Mouse (Mus musculus): ENCODE data around the gene Fbxw8. TPM values are rescaled to one million over a fixed set of nuclear protein-coding genes. Genes with fewer than 3 reads are reported as not detected.

Fbxw8 gene
- total and polyA plus RNA-seq, 3 experiments, result 26.1 to 34.0 (median 30.2) TPM

DNA sequence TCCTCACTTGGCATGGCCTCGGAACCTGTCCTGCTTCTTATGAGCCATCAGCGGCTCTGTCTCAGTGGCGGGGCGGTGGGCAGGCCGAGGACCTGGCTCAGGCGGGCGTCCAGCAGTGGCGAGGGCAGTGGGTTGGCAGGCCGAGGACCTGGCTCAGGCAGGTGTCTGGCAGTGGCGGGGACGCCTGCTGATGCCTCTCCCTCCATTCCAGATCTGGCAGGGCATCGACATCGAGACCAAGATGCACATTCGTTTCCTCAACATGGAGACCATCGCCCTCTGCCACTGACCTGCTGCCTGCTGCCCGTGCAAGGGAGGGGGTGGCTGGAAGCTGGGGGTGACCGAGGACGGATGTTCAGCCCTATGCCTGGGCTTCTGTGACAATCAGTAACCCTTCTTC, 93.9 kb downstream of the Fbxw8 start:
- H3K36me3 ChIP-seq (replicated peaks), result peaks cover 53% of the 10 kb centered on the region

GRCm38 (mm10) chr5:118059646-118060045, 95.6 kb downstream of the Fbxw8 start:
- TF ChIP-seq GATA1 (IDR thresholded peaks at IDR 0.05; ENCODE audit: borderline replicate concordance, low read length) (no peak), GATA2 (IDR thresholded peaks at IDR 0.05; ENCODE audit: borderline replicate concordance, low read depth, low read length) (no peak), CTCF (IDR thresholded peaks at IDR 0.05; ENCODE audit: low read depth, low read length) (no peak), POLR2AphosphoS5 (IDR thresholded peaks at IDR 0.05; ENCODE audit: insufficient replicate concordance, low read depth, low read length) (no peak), TAL1 (conservative IDR thresholded peaks at IDR 0.05; ENCODE audit: low read depth, low read length) (no peak)
- Histone ChIP-seq H3K27me3 (ENCODE audit: insufficient read depth, low read length) (peaks cover 3% of the 10 kb centered on the region; the same call in 1 of the 2 replicates), H3K4me3 (ENCODE audit: low read depth, low read length) (no peak overlapping the region), H3K9me3 (replicated peaks) (no peaks in the 10 kb centered on the region), H3K36me3 (replicated peaks) (peaks cover 36% of the 10 kb centered on the region), H3K4me1 (ENCODE audit: insufficient read depth, low read depth, low read length) (no peaks in the 10 kb centered on the region)
- ATAC-seq (ENCODE audit: extremely low read depth, insufficient number of reproducible peaks, low FRiP score, poor library complexity, severe bottlenecking) (no peak), DNase-seq (ENCODE audit: low spot score) (no peak)

More for the DNA sequence above, 93.9 kb downstream of the Fbxw8 start:
- TF ChIP-seq POLR2AphosphoS5 (IDR thresholded peaks at IDR 0.05; ENCODE audit: insufficient replicate concordance, low read depth, low read length), result no peak
- TF ChIP-seq GATA2 (IDR thresholded peaks at IDR 0.05; ENCODE audit: borderline replicate concordance, low read depth, low read length), result no peak
- no peak for TF ChIP-seq GATA1 (IDR thresholded peaks at IDR 0.05; ENCODE audit: borderline replicate concordance, low read length)
- TF ChIP-seq TAL1 (conservative IDR thresholded peaks at IDR 0.05; ENCODE audit: low read depth, low read length), result no peak
- no peak for TF ChIP-seq CTCF (IDR thresholded peaks at IDR 0.05; ENCODE audit: low read depth, low read length)
- no peak overlapping the region for H3K4me3 ChIP-seq (ENCODE audit: low read depth, low read length)
- H3K4me1 ChIP-seq (ENCODE audit: insufficient read depth, low read depth, low read length), result no peaks in the 10 kb centered on the region; the same call in 1 of the 2 replicates
- no peaks in the 10 kb centered on the region for H3K9me3 ChIP-seq (replicated peaks)
- no peak for DNase-seq (ENCODE audit: low spot score)
- no peak for ATAC-seq (ENCODE audit: extremely low read depth, insufficient number of reproducible peaks, low FRiP score, poor library complexity, severe bottlenecking)
- peaks cover 2% of the 10 kb centered on the region; the same call in 1 of the 2 replicates for H3K27me3 ChIP-seq (ENCODE audit: insufficient read depth, low read length)

- H3K36me3 ChIP-seq (replicated peaks), result peaks cover 28% of the 10 kb centered on the region
- no peak overlapping the region for H3K4me3 ChIP-seq (ENCODE audit: low read depth, low read length)
- peaks cover 3% of the 10 kb centered on the region; the same call in 1 of the 2 replicates for H3K27me3 ChIP-seq (ENCODE audit: insufficient read depth, low read length)
- no peak for TF ChIP-seq POLR2AphosphoS5 (IDR thresholded peaks at IDR 0.05; ENCODE audit: insufficient replicate concordance, low read depth, low read length)
- TF ChIP-seq TAL1 (conservative IDR thresholded peaks at IDR 0.05; ENCODE audit: low read depth, low read length), result no peak
- TF ChIP-seq GATA2 (IDR thresholded peaks at IDR 0.05; ENCODE audit: borderline replicate concordance, low read depth, low read length), result no peak
- no peak for TF ChIP-seq GATA1 (IDR thresholded peaks at IDR 0.05; ENCODE audit: borderline replicate concordance, low read length)
- no peak for TF ChIP-seq CTCF (IDR thresholded peaks at IDR 0.05; ENCODE audit: low read depth, low read length)
- ATAC-seq (ENCODE audit: extremely low read depth, insufficient number of reproducible peaks, low FRiP score, poor library complexity, severe bottlenecking) (no peak), DNase-seq (ENCODE audit: low spot score) (no peak)
- H3K4me1 ChIP-seq (ENCODE audit: insufficient read depth, low read depth, low read length), result no peaks in the 10 kb centered on the region
- no peaks in the 10 kb centered on the region for H3K9me3 ChIP-seq (replicated peaks)
Measured at GRCm38 (mm10) chr5:118058858-118059257, 96.4 kb downstream of the Fbxw8 start.

GRCm38 (mm10) chr5:118057508-118058111, 97.7 kb downstream of the Fbxw8 start:
- TF ChIP-seq POLR2AphosphoS5 (IDR thresholded peaks at IDR 0.05; ENCODE audit: insufficient replicate concordance, low read depth, low read length), result no peak
- TF ChIP-seq GATA2 (IDR thresholded peaks at IDR 0.05; ENCODE audit: borderline replicate concordance, low read depth, low read length), result no peak
- TF ChIP-seq CTCF (IDR thresholded peaks at IDR 0.05; ENCODE audit: low read depth, low read length), result no peak
- TF ChIP-seq TAL1 (conservative IDR thresholded peaks at IDR 0.05; ENCODE audit: low read depth, low read length), result no peak
- TF ChIP-seq GATA1 (IDR thresholded peaks at IDR 0.05; ENCODE audit: borderline replicate concordance, low read length), result no peak
- DNase-seq (ENCODE audit: low spot score), result no peak
- no peak for ATAC-seq (ENCODE audit: extremely low read depth, insufficient number of reproducible peaks, low FRiP score, poor library complexity, severe bottlenecking)
- H3K9me3 ChIP-seq (replicated peaks), result no peaks in the 10 kb centered on the region
- peaks cover 3% of the 10 kb centered on the region; the same call in 1 of the 2 replicates for H3K27me3 ChIP-seq (ENCODE audit: insufficient read depth, low read length)
- no peaks in the 10 kb centered on the region for H3K4me1 ChIP-seq (ENCODE audit: insufficient read depth, low read depth, low read length)
- peaks cover 17% of the 10 kb centered on the region for H3K36me3 ChIP-seq (replicated peaks)
- H3K4me3 ChIP-seq (ENCODE audit: low read depth, low read length), result no peak overlapping the region

GRCm38 (mm10) chr5:118053205-118053604, 102.1 kb downstream of the Fbxw8 start:
- Histone ChIP-seq H3K4me1 (ENCODE audit: insufficient read depth, low read depth, low read length) (no peaks in the 10 kb centered on the region), H3K9me3 (replicated peaks) (0 out of 2 replicates have a peak, but pooled peaks cover 4% of the 10 kb centered on the region), H3K27me3 (ENCODE audit: insufficient read depth, low read length) (peaks cover 3% of the 10 kb centered on the region; the same call in 1 of the 2 replicates), H3K4me3 (ENCODE audit: low read depth, low read length) (no peak overlapping the region), H3K36me3 (replicated peaks) (no peaks in the 10 kb centered on the region)
- TF ChIP-seq CTCF (IDR thresholded peaks at IDR 0.05; ENCODE audit: low read depth, low read length) (no peak), TAL1 (conservative IDR thresholded peaks at IDR 0.05; ENCODE audit: low read depth, low read length) (no peak), POLR2AphosphoS5 (IDR thresholded peaks at IDR 0.05; ENCODE audit: insufficient replicate concordance, low read depth, low read length) (no peak), GATA1 (IDR thresholded peaks at IDR 0.05; ENCODE audit: borderline replicate concordance, low read length) (no peak), GATA2 (IDR thresholded peaks at IDR 0.05; ENCODE audit: borderline replicate concordance, low read depth, low read length) (no peak)
- no peak for ATAC-seq (ENCODE audit: extremely low read depth, insufficient number of reproducible peaks, low FRiP score, poor library complexity, severe bottlenecking)
- DNase-seq (ENCODE audit: low spot score), result no peak

GRCm38 (mm10) chr5:118051981-118052662, 103.1 kb downstream of the Fbxw8 start:
- TF ChIP-seq CTCF (IDR thresholded peaks at IDR 0.05; ENCODE audit: low read depth, low read length) (no peak), GATA1 (IDR thresholded peaks at IDR 0.05; ENCODE audit: borderline replicate concordance, low read length) (no peak), GATA2 (IDR thresholded peaks at IDR 0.05; ENCODE audit: borderline replicate concordance, low read depth, low read length) (no peak), TAL1 (conservative IDR thresholded peaks at IDR 0.05; ENCODE audit: low read depth, low read length) (no peak), POLR2AphosphoS5 (IDR thresholded peaks at IDR 0.05; ENCODE audit: insufficient replicate concordance, low read depth, low read length) (no peak)
- DNase-seq (ENCODE audit: low spot score), result no peak
- no peak overlapping the region for H3K4me3 ChIP-seq (ENCODE audit: low read depth, low read length)
- H3K27me3 ChIP-seq (ENCODE audit: insufficient read depth, low read length), result peaks cover 3% of the 10 kb centered on the region; the same call in 1 of the 2 replicates
- no peaks in the 10 kb centered on the region for H3K4me1 ChIP-seq (ENCODE audit: insufficient read depth, low read depth, low read length)
- no peak for ATAC-seq (ENCODE audit: extremely low read depth, insufficient number of reproducible peaks, low FRiP score, poor library complexity, severe bottlenecking)
- H3K36me3 ChIP-seq (replicated peaks), result no peaks in the 10 kb centered on the region
- H3K9me3 ChIP-seq (replicated peaks), result peaks cover 7% of the 10 kb centered on the region; the same call in 1 of the 2 replicates

All from G1E (cell line).